Mouse (Mus musculus): ENCODE data around the gene Pgap2.
A peak's percentile ranks its signal among the peaks of the same experiment; 100 is the strongest.

Pgap2 gene

GRCm38 (mm10) chr7:102209756-102210721 lies at the start of gene Pgap2, which contains the start of gene Nup98:
TSS of gene Pgap2 (plus strand) at chr7:102210208.
TSS of gene Nup98 (minus strand) at chr7:102210176.
- peak; percentile 100 for DNase-seq (ENCODE audit: inconsistent ontology term)

- no peak for DNase-seq (ENCODE audit: inconsistent ontology term)
Measured at GRCm38 (mm10) chr7:102170300-102170699, 39.7 kb upstream of the Pgap2 start.

GRCm38 (mm10) chr7:102183849-102184248 lies 26.2 kb upstream of the Pgap2 start:
- no peak for DNase-seq (ENCODE audit: inconsistent ontology term)

GRCm38 (mm10) chr7:102192356-102192755 lies 17.7 kb upstream of the Pgap2 start:
- DNase-seq (ENCODE audit: inconsistent ontology term): no peak

- no peak for DNase-seq (ENCODE audit: inconsistent ontology term)
Measured at GRCm38 (mm10) chr7:102200576-102200975, 9.4 kb upstream of the Pgap2 start.

- DNase-seq (ENCODE audit: inconsistent ontology term): no peak
Measured at GRCm38 (mm10) chr7:102200996-102201785, 8.8 kb upstream of the Pgap2 start.

- DNase-seq (ENCODE audit: inconsistent ontology term): no peak
Measured at GRCm38 (mm10) chr7:102204296-102204857, 5.6 kb upstream of the Pgap2 start.

- no peak for DNase-seq (ENCODE audit: inconsistent ontology term)
Measured at GRCm38 (mm10) chr7:102205646-102206045, 4.4 kb upstream of the Pgap2 start.

GRCm38 (mm10) chr7:102208806-102209363 lies 1.1 kb upstream of the Pgap2 start:
- DNase-seq (ENCODE audit: inconsistent ontology term): no peak

- no peak for DNase-seq (ENCODE audit: inconsistent ontology term)
Measured at GRCm38 (mm10) chr7:102211071-102211470, 1.1 kb downstream of the Pgap2 start.

- no peak for DNase-seq (ENCODE audit: inconsistent ontology term)
Measured at GRCm38 (mm10) chr7:102221899-102222298, 11.9 kb downstream of the Pgap2 start.

GRCm38 (mm10) chr7:102222336-102222735 lies 12.3 kb downstream of the Pgap2 start:
- peak; percentile 75 for DNase-seq (ENCODE audit: inconsistent ontology term)

GRCm38 (mm10) chr7:102222830-102223556 lies 13.0 kb downstream of the Pgap2 start:
- DNase-seq (ENCODE audit: inconsistent ontology term): peak; percentile 82

GRCm38 (mm10) chr7:102223883-102224738 lies 14.1 kb downstream of the Pgap2 start:
- DNase-seq (ENCODE audit: inconsistent ontology term): no peak

- DNase-seq (ENCODE audit: inconsistent ontology term): no peak
Measured at GRCm38 (mm10) chr7:102226051-102226450, 16.0 kb downstream of the Pgap2 start.

- no peak for DNase-seq (ENCODE audit: inconsistent ontology term)
Measured at GRCm38 (mm10) chr7:102228049-102228670, 18.2 kb downstream of the Pgap2 start.

GRCm38 (mm10) chr7:102229814-102230213 lies 19.8 kb downstream of the Pgap2 start:
- DNase-seq (ENCODE audit: inconsistent ontology term): no peak

GRCm38 (mm10) chr7:102233059-102233458 lies 23.1 kb downstream of the Pgap2 start:
- DNase-seq (ENCODE audit: inconsistent ontology term): no peak

- DNase-seq (ENCODE audit: inconsistent ontology term): no peak
Measured at GRCm38 (mm10) chr7:102238686-102239286, 28.8 kb downstream of the Pgap2 start.

Measured in Muller cell, postnatal 12 days (primary cell).